Mouse (Mus musculus) neural tube, embryonic 15.5 days (tissue): Measurements from ENCODE around the gene Cyp1a1. TPM values are rescaled to one million over a fixed set of nuclear protein-coding genes. Genes with fewer than 3 reads are reported as not detected.
"Not testable (repeated sequence)": the region's sequence is repeated elsewhere in the genome, so short reads cannot be mapped to it uniquely, and the experiment has no call there.

ENCODE experiments used
- ATAC-seq: fragments of 200-750 bp; cut with Nextera tagmentation; 2 replicates; pipeline ENCODE4 v1.8.0; 2017; ENCODE audit warnings: mild to moderate bottlenecking, moderate TSS enrichment, moderate library complexity; ENCODE audit not compliant: low FRiP score
- H3K27ac ChIP-seq: fragments of 300-500 bp; sonication (generic); replicated peaks from 2 replicates; pipeline ENCODE4 v1.5.1; 2015; ENCODE audit warnings: mild to moderate bottlenecking, inconsistent platforms
- H3K27me3 ChIP-seq: fragments of 300-500 bp; sonication (generic); replicated peaks from 2 replicates; pipeline ENCODE4 v1.6.1; 2015; ENCODE audit warnings: inconsistent platforms
- H3K36me3 ChIP-seq: fragments of 300-500 bp; sonication (generic); 2 replicates; pipeline ENCODE4 v1.6.1; 2015; ENCODE audit warnings: inconsistent platforms
- H3K4me1 ChIP-seq: fragments of 300-500 bp; sonication (generic); 2 replicates; pipeline ENCODE4 v1.6.1; 2015; ENCODE audit warnings: inconsistent platforms
- H3K4me2 ChIP-seq: fragments of 300-500 bp; sonication (generic); 2 replicates; pipeline ENCODE4 v1.6.1; 2015; ENCODE audit warnings: inconsistent platforms, mild to moderate bottlenecking, moderate library complexity
- H3K4me3 ChIP-seq: fragments of 300-500 bp; sonication (generic); replicated peaks from 2 replicates; pipeline ENCODE4 v1.5.1; 2015; ENCODE audit warnings: mild to moderate bottlenecking, inconsistent platforms
- H3K9ac ChIP-seq: fragments of 300-500 bp; sonication (generic); replicated peaks from 2 replicates; pipeline ENCODE4 v1.6.1; 2015; ENCODE audit warnings: mild to moderate bottlenecking, inconsistent platforms
- H3K9me3 ChIP-seq: fragments of 300-500 bp; sonication (generic); replicated peaks from 2 replicates; pipeline ENCODE4 v1.6.1; 2016; ENCODE audit warnings: inconsistent platforms
- WGBS: fragments of 180-500 bp; shearing (Covaris S2); methylation state at CpG from one replicate; pipeline ENCODE4 v1.1.7; 2015; ENCODE audit warnings: mixed read lengths; 5-methylcytosine and 5-hydroxymethylcytosine counted together
- polyA plus RNA-seq: library from polyadenylated mRNA; unstranded; fragments of >200 nt; fragmentation: Nextera tagmentation; extraction: Ambion mirVana; gene quantifications from 2 replicates; pipeline ENCODE4 v1.2.1, GENCODE M21; 2015

Cyp1a1 gene
- polyA plus RNA-seq, 1 experiment from 2014 or later = 0.12 TPM

DNA sequence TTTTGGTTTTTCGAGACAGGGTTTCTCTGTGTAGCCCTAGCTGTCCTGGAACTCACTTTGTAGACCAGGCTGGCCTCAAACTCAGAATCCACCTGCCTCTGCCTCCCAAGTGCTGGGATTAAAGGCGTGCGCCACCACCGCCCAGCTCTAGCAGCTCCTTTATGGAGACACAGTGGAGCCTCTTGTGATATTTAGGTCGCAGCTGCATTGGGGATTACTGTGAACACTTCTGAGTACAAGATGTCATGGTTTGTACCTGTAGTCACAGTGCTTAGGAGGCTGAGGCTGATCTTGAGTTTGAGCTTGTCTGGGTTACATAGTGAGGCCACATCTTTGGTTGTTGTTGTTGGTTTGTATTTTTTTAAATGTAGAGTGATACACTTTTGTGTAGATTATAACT, 22.5 kb downstream of the Cyp1a1 start:
- H3K27ac ChIP-seq, H3K9ac ChIP-seq, H3K4me3 ChIP-seq, ATAC-seq, H3K27me3 ChIP-seq, H3K9me3 ChIP-seq, H3K4me2 ChIP-seq: not testable (repeated sequence)
- H3K4me1 ChIP-seq = peaks cover 28% of the 10 kb centered on the region
- WGBS = 96% methylated on average over 5 of the region's 5 CpGs
- H3K36me3 ChIP-seq = peaks cover 17% of the 10 kb centered on the region

DNA sequence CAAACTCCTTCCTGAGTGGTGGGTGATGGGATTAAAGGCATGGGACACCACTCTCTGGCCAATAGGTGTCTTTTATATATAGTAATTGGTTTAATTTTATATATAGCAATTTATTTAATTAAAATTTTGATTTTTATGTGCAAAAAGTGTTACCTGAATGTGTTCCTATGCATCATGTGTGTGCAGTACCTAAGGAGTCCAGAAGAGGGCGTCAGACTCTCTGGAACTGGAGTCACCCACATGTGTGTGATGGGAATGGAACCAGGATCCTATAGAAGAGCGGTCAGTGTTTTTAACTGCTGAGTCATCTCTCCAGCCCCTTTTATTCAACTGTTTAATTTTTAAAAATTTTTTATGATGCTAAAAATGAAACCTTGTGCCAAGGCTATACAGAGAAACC, 24.5 kb downstream of the Cyp1a1 start:
- Histone ChIP-seq H3K4me2 (no peak overlapping the region), H3K4me3 (no peak overlapping the region), H3K9ac (no peak overlapping the region), H3K27ac (no peak overlapping the region), H3K36me3 (peaks cover 36% of the 10 kb centered on the region), H3K9me3 (no peaks in the 10 kb centered on the region), H3K4me1 (peaks cover 28% of the 10 kb centered on the region), H3K27me3 (no peaks in the 10 kb centered on the region)
- WGBS = 85% methylated on average over 2 of the region's 2 CpGs
- no peak for ATAC-seq

DNA sequence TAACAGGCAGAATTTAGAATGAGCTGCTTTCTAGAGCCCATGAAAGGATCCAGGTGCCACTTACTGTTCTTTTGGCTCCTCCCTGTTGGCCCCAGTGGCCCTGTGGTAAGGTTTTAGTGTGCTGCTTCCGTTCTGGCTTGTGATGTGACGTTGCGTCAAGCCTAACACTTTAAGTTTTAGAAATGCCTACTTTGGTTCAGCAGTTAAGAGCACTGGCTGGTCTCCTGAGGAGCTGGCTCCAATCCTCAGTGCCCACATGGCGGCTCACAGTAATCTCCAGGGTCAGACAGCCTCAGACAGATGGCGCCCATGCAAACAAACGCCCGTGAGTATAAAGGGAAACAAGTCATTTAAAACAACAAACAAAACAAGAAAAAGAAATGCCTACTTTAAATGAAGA, 30.7 kb downstream of the Cyp1a1 start:
- no peaks in the 10 kb centered on the region for H3K27me3 ChIP-seq
- H3K4me2 ChIP-seq = no peak overlapping the region
- no peak overlapping the region for H3K27ac ChIP-seq
- H3K9ac ChIP-seq = no peak overlapping the region
- ATAC-seq = no peak
- H3K4me1 ChIP-seq = peaks cover 8% of the 10 kb centered on the region; the same call in 1 of the 2 replicates
- peaks cover 49% of the 10 kb centered on the region for H3K36me3 ChIP-seq
- WGBS = 86% methylated on average over 7 of the region's 7 CpGs
- no peaks in the 10 kb centered on the region for H3K9me3 ChIP-seq
- no peak overlapping the region for H3K4me3 ChIP-seq

DNA sequence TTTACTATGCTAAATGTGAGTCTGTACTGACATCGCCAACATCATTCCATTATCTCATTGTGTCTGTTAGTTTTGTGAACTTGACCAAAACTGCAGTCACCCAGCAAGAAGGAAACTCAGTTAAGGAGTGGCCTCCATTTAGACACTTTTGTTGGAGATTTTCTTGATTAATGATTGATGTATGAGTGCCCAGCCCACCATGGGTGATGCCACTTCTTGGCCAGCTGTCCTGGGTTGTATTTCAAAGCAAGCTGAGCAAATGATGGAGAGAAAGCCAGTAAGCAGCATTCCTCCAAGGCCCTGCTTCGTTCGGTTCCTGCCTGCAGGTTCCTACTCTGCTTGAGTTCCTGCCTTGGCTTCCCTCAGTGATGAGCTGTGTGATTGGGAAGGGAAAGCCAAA, 33.0 kb downstream of the Cyp1a1 start:
- Histone ChIP-seq H3K27ac (no peak overlapping the region), H3K4me1 (peaks cover 12% of the 10 kb centered on the region; the same call in 1 of the 2 replicates), H3K27me3 (no peaks in the 10 kb centered on the region), H3K36me3 (peaks cover 31% of the 10 kb centered on the region), H3K9ac (no peak overlapping the region), H3K4me2 (no peak overlapping the region), H3K4me3 (no peak overlapping the region), H3K9me3 (no peaks in the 10 kb centered on the region)
- no peak for ATAC-seq
- WGBS = 94% methylated on average over 3 of the region's 3 CpGs

DNA sequence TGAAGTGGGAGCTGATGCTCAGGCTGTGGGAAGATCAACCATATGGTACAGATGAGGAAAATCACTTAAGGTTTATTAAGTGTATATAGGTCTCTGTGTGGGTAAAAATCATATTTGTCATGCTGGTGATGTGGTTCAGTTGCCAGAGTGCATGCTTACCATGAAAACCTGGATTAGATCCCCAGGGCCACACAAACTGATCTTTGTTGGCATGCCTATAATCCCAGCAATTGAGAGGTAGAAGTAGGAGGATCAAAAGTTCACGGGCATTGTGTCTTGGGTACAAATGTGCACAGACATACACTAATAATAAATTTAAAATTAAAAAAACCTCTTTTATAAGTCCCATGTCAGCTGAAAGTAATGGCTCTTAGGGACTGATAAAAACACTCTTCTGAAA, 34.6 kb downstream of the Cyp1a1 start:
- Histone ChIP-seq H3K9ac (no peak overlapping the region), H3K4me2 (no peak overlapping the region), H3K9me3 (no peaks in the 10 kb centered on the region), H3K27me3 (no peaks in the 10 kb centered on the region), H3K4me1 (peaks cover 12% of the 10 kb centered on the region; the same call in 1 of the 2 replicates), H3K4me3 (no peak overlapping the region), H3K27ac (no peak overlapping the region), H3K36me3 (peaks cover 22% of the 10 kb centered on the region)
- ATAC-seq = no peak
- 71% methylated on average over 1 of the region's 1 CpGs for WGBS

DNA sequence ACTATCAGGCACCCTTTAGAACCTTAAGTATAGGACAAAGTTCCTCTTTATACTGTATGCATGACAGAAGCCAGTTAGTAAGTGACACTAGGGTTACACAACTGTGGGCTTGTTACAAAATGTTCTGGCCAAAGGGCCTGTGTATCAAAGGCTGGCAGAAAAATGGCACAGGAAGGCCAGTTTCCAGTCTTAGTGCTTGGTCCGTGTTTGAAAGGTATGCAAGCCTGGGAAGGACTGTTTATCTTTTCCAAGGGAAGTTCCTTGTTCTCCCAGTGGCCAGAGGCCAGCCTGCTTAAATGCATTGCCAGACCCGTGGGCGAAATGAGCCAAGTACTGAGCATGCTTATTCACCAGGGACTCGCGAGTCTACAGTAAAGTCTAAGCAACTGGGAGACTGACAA, 35.6 kb downstream of the Cyp1a1 start:
- Histone ChIP-seq H3K9me3 (no peaks in the 10 kb centered on the region), H3K4me3 (no peak overlapping the region), H3K9ac (no peak overlapping the region), H3K27me3 (no peaks in the 10 kb centered on the region), H3K36me3 (peaks cover 20% of the 10 kb centered on the region), H3K4me1 (peaks cover 12% of the 10 kb centered on the region; the same call in 1 of the 2 replicates), H3K4me2 (no peak overlapping the region), H3K27ac (0 out of 2 replicates have a peak overlapping the region, but pooled peaks have one; percentile 41)
- 65% methylated on average over 5 of the region's 5 CpGs for WGBS
- no peak for ATAC-seq

DNA sequence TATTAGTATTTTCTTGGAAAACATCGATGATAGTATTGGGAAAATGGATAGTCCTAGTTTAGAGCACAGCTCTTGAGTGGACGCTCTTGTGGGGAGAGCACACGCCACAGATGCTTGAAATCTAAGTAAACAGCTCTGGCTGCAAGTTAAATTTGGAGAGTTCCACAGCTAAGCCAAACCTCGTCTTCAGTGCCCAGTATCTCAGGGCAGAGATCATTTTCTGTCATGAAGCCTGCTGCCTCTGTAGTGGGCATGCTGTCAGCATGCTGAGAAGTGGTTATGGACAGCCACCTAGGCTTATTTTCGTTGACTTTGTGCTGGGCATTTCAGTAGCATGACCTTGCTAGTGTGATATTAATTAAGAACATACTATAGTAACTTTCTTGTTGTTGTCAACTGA, 36.1 kb downstream of the Cyp1a1 start:
- 0 out of 2 replicates have a peak overlapping the region, but pooled peaks have one; percentile 30 for H3K27ac ChIP-seq
- peaks cover 16% of the 10 kb centered on the region for H3K36me3 ChIP-seq
- no peak for ATAC-seq
- WGBS = 89% methylated on average over 5 of the region's 5 CpGs
- H3K4me3 ChIP-seq = no peak overlapping the region
- H3K9me3 ChIP-seq = no peaks in the 10 kb centered on the region
- H3K4me2 ChIP-seq = no peak overlapping the region
- no peak overlapping the region for H3K9ac ChIP-seq
- H3K27me3 ChIP-seq = no peaks in the 10 kb centered on the region
- peaks cover 12% of the 10 kb centered on the region; the same call in 1 of the 2 replicates for H3K4me1 ChIP-seq

DNA sequence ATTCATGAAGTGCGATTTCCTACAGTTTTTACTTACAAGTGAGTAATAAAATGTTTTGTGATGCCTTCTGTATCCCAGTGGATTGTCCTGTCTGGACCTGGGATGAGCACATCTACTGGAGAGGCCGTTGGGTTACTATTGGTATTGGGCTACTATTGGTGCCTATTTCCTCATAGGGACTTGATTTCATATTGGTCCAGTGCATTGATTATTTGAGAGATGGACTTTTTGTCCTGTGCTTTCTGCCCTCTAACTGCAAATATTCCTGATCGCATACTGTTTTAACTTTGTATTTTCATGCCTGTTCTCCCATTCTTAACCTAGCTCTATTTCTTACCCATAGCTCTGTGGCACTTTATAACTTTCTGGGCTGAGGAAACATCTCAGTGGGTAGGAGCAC, 37.0 kb downstream of the Cyp1a1 start:
- peaks cover 12% of the 10 kb centered on the region; the same call in 1 of the 2 replicates for H3K4me1 ChIP-seq
- no peak overlapping the region for H3K4me2 ChIP-seq
- WGBS = over 99% methylated on average over 3 of the region's 3 CpGs
- H3K27ac ChIP-seq = no peak overlapping the region
- peaks cover 22% of the 10 kb centered on the region for H3K36me3 ChIP-seq
- H3K27me3 ChIP-seq = no peaks in the 10 kb centered on the region
- no peak overlapping the region for H3K4me3 ChIP-seq
- no peak for ATAC-seq
- no peaks in the 10 kb centered on the region for H3K9me3 ChIP-seq
- H3K9ac ChIP-seq = no peak overlapping the region

DNA sequence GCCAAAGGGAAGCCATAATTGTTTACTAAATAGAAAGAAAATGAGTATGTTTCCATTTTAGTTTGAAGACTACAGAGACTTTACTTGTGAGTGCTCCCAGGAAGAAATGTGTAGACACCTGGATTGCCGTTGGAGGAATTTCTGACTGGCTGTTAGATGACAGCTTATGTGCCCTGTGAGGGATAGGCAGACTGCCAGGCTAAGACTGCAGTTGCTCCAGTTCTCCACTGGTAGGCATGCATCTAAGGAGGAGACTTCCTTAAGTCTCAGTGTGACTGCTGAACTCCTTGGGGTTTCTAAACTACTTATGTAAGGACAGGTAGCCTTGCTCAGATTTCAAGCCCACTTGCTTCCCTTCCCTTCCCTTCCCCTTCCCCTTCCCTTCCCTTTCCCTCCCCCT, 40.6 kb downstream of the Cyp1a1 start:
- 94% methylated on average over 1 of the region's 1 CpGs for WGBS
- Histone ChIP-seq H3K9ac (no peak overlapping the region), H3K27ac (no peak overlapping the region), H3K27me3 (no peaks in the 10 kb centered on the region), H3K4me3 (no peak overlapping the region), H3K4me2 (no peak overlapping the region), H3K4me1 (peaks cover 5% of the 10 kb centered on the region; the same call in 1 of the 2 replicates), H3K36me3 (peaks cover 17% of the 10 kb centered on the region), H3K9me3 (no peaks in the 10 kb centered on the region)
- ATAC-seq = no peak

DNA sequence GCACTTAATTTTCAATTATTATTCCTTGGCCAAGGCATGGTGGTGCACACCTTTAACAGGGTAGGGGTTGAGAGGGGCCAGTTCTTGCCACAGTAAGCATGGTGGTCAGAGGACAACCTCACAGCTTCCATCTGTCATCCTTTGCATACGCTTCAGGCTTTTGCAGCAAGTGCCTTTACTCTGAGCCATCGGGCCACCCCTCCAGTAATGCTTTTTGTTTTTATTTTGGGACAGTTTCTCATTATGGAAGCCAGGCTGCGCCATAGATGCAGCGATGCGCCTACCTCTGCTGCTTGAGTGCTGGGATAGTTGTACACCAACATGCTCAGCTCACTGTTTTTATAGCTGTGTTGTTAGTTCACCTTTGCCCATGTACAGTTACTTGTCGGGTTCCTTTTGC, 45.9 kb downstream of the Cyp1a1 start:
- H3K9ac ChIP-seq = no peak overlapping the region
- H3K4me1 ChIP-seq = no peaks in the 10 kb centered on the region
- H3K27ac ChIP-seq = no peak overlapping the region
- no peaks in the 10 kb centered on the region for H3K27me3 ChIP-seq
- WGBS = 97% methylated on average over 6 of the region's 6 CpGs
- no peak overlapping the region for H3K4me3 ChIP-seq
- H3K36me3 ChIP-seq = peaks cover 11% of the 10 kb centered on the region
- H3K9me3 ChIP-seq = no peaks in the 10 kb centered on the region
- no peak for ATAC-seq
- H3K4me2 ChIP-seq = no peak overlapping the region

DNA sequence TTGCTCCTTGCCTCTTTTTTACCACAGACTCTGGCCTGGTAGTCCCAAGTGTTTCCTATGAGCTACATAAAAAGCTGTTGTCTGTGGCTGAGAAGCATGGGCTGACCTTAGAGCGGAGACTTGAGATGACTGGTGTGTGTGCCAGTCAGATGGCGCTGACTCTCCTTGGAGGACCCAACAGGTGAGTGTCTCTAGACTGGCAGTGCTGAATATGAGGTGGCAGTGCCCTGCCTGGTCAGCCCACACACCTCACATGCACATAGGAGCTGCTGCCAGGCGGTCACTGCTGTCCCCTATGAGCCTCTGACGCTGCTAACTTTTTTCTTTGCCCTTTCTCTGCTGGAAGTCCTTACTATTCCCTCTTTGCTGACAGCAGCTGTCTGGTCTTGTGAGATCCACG, 52.1 kb downstream of the Cyp1a1 start:
- no peaks in the 10 kb centered on the region for H3K9me3 ChIP-seq
- 91% methylated on average over 5 of the region's 5 CpGs for WGBS
- no peak for ATAC-seq
- H3K4me3 ChIP-seq = no peak overlapping the region
- no peak overlapping the region for H3K27ac ChIP-seq
- no peaks in the 10 kb centered on the region for H3K4me1 ChIP-seq
- no peak overlapping the region for H3K4me2 ChIP-seq
- no peak overlapping the region for H3K9ac ChIP-seq
- H3K36me3 ChIP-seq = peaks cover 27% of the 10 kb centered on the region
- no peaks in the 10 kb centered on the region for H3K27me3 ChIP-seq

DNA sequence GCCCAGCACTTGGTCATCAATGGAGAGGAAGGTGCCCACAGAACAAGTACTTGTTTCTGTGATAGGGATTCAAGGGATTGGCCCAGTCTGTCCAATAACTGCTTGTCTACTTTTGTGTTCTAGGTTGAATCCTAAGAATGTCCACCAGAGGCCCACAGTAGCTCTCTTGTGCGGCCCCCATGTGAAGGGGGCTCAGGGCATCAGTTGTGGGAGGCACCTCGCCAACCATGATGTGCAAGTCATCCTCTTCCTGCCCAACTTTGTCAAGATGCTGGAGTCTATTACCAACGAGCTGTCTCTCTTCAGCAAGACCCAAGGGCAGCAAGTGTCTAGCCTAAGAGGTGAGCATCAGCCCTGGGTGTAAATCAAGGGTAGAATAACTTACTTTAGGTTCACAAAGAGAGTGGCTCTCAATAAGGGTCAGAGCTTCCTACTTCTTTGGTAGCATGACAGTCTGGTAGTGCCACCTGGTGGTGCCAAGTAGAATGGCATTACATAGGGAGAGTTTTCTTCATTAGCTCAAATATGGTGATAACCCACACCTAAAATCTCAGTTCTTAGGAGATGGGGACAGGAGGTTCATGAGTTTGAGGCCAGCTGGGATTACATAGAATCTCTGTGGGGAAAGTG, 56.8 kb downstream of the Cyp1a1 start:
- Histone ChIP-seq H3K4me2 (no peak overlapping the region), H3K9me3 (no peaks in the 10 kb centered on the region), H3K4me3 (no peak overlapping the region), H3K27me3 (no peaks in the 10 kb centered on the region), H3K27ac (no peak overlapping the region), H3K4me1 (no peaks in the 10 kb centered on the region), H3K9ac (no peak overlapping the region), H3K36me3 (peaks cover 71% of the 10 kb centered on the region)
- WGBS = 86% methylated on average over 3 of the region's 3 CpGs
- no peak; the same call in 1 of the 2 replicates for ATAC-seq
